Mouse (Mus musculus) lung, embryonic 16.5 days (tissue): ENCODE data around the gene Prkar2b. TPM values are rescaled to one million over a fixed set of nuclear protein-coding genes. Genes with fewer than 3 reads are reported as not detected.

Experiments used
- ATAC-seq: fragments of 200-750 bp; cut with Nextera tagmentation; 2 replicates; pipeline ENCODE4 v1.8.0; 2017; ENCODE audit warnings: low read depth, mild to moderate bottlenecking, moderate library complexity
- H3K27ac ChIP-seq: fragments of 300-500 bp; sonication (generic); 2 replicates; pipeline ENCODE4 v1.5.1; 2014; ENCODE audit warnings: mild to moderate bottlenecking, control low read depth, low read length
- H3K27me3 ChIP-seq: fragments of 300-500 bp; sonication (generic); 2 replicates; pipeline ENCODE4 v1.6.1; 2014; ENCODE audit warnings: low read depth, low read length, mixed read lengths; ENCODE audit not compliant: control insufficient read depth, insufficient read depth
- H3K36me3 ChIP-seq: fragments of 300-500 bp; sonication (generic); 2 replicates; pipeline ENCODE4 v1.6.1; 2014; ENCODE audit warnings: low read length; ENCODE audit not compliant: control insufficient read depth, insufficient read depth
- H3K4me1 ChIP-seq: fragments of 300-500 bp; sonication (generic); replicated peaks from 2 replicates; pipeline ENCODE4 v1.6.1; 2014; ENCODE audit warnings: low read length, mixed read lengths; ENCODE audit not compliant: control insufficient read depth, insufficient read depth
- H3K4me2 ChIP-seq: fragments of 300-500 bp; sonication (generic); 2 replicates; pipeline ENCODE4 v1.6.1; 2014; ENCODE audit warnings: low read depth, low read length, control low read depth
- H3K4me3 ChIP-seq: fragments of 300-500 bp; sonication (generic); 2 replicates; pipeline ENCODE4 v1.5.1; 2014; ENCODE audit warnings: mild to moderate bottlenecking, low read length, control low read depth
- H3K9ac ChIP-seq: fragments of 300-500 bp; sonication (generic); 2 replicates; pipeline ENCODE4 v1.6.1; 2014; ENCODE audit warnings: low read length, control low read depth
- H3K9me3 ChIP-seq: fragments of 300-500 bp; sonication (generic); 2 replicates; pipeline ENCODE4 v1.6.1; 2016; ENCODE audit warnings: low read length; ENCODE audit not compliant: control insufficient read depth
- WGBS: fragments of 180-500 bp; shearing (Covaris S2); extraction: QIAGEN DNeasy Blood & Tissue Kit; methylation state at CpG from one replicate; pipeline ENCODE4 v1.1.7; 2014; 5-methylcytosine and 5-hydroxymethylcytosine counted together
- polyA plus RNA-seq: library from polyadenylated mRNA; unstranded; fragments of >200 nt; fragmentation: Nextera tagmentation; extraction: Ambion mirVana; gene quantifications from 2 replicates; pipeline ENCODE4 v1.2.1, GENCODE M21; 2015

Prkar2b gene
- polyA plus RNA-seq, 1 experiment from 2014 or later: 18.3 TPM

GRCm38 (mm10) chr12:31989726-31990125 is 71.4 kb downstream of the Prkar2b start:
- H3K27me3 ChIP-seq: no peaks in the 10 kb centered on the region
- no peak overlapping the region for H3K4me2 ChIP-seq
- no peak overlapping the region for H3K9ac ChIP-seq
- H3K27ac ChIP-seq: no peak overlapping the region
- no peaks in the 10 kb centered on the region for H3K36me3 ChIP-seq
- ATAC-seq: no peak
- no peaks in the 10 kb centered on the region for H3K9me3 ChIP-seq
- H3K4me1 ChIP-seq: no peaks in the 10 kb centered on the region
- H3K4me3 ChIP-seq: no peak overlapping the region

- Histone ChIP-seq H3K4me1 (no peaks in the 10 kb centered on the region), H3K9me3 (no peaks in the 10 kb centered on the region), H3K27ac (no peak overlapping the region), H3K9ac (no peak overlapping the region), H3K27me3 (no peaks in the 10 kb centered on the region), H3K36me3 (no peaks in the 10 kb centered on the region), H3K4me2 (no peak overlapping the region), H3K4me3 (no peak overlapping the region)
- WGBS: 85% methylated on average over 2 of the region's 2 CpGs
- no peak for ATAC-seq
Observed at GRCm38 (mm10) chr12:31986463-31986862, 74.6 kb downstream of the Prkar2b start.

GRCm38 (mm10) chr12:31985738-31986137 is 75.4 kb downstream of the Prkar2b start:
- no peak for ATAC-seq
- H3K9me3 ChIP-seq: no peaks in the 10 kb centered on the region
- no peak overlapping the region for H3K27ac ChIP-seq
- H3K27me3 ChIP-seq: no peaks in the 10 kb centered on the region
- 91% methylated on average over 6 of the region's 6 CpGs for WGBS
- H3K4me1 ChIP-seq: no peaks in the 10 kb centered on the region
- H3K4me2 ChIP-seq: no peak overlapping the region
- no peak overlapping the region for H3K4me3 ChIP-seq
- H3K9ac ChIP-seq: no peak overlapping the region
- H3K36me3 ChIP-seq: no peaks in the 10 kb centered on the region

- Histone ChIP-seq H3K4me3 (no peak overlapping the region), H3K36me3 (no peaks in the 10 kb centered on the region), H3K9me3 (no peaks in the 10 kb centered on the region), H3K4me2 (no peak overlapping the region), H3K9ac (no peak overlapping the region), H3K4me1 (no peaks in the 10 kb centered on the region), H3K27me3 (no peaks in the 10 kb centered on the region), H3K27ac (no peak overlapping the region)
- no peak; the same call in 1 of the 2 replicates for ATAC-seq
- WGBS: 60% methylated on average over 12 of the region's 12 CpGs
Observed at GRCm38 (mm10) chr12:31984664-31985063, 76.4 kb downstream of the Prkar2b start.

- no peak for ATAC-seq
- H3K4me1 ChIP-seq: no peaks in the 10 kb centered on the region
- H3K4me2 ChIP-seq: no peak overlapping the region
- no peaks in the 10 kb centered on the region for H3K9me3 ChIP-seq
- H3K36me3 ChIP-seq: no peaks in the 10 kb centered on the region
- WGBS: 53% methylated on average over 2 of the region's 2 CpGs
- no peak overlapping the region for H3K27ac ChIP-seq
- no peaks in the 10 kb centered on the region for H3K27me3 ChIP-seq
- H3K9ac ChIP-seq: no peak overlapping the region
- H3K4me3 ChIP-seq: no peak overlapping the region
Observed at GRCm38 (mm10) chr12:31984206-31984605, 76.9 kb downstream of the Prkar2b start.

GRCm38 (mm10) chr12:31983769-31984168 is 77.3 kb downstream of the Prkar2b start:
- Histone ChIP-seq H3K27ac (no peak overlapping the region), H3K9me3 (no peaks in the 10 kb centered on the region), H3K4me2 (no peak overlapping the region), H3K4me3 (no peak overlapping the region), H3K4me1 (no peaks in the 10 kb centered on the region), H3K36me3 (no peaks in the 10 kb centered on the region), H3K27me3 (no peaks in the 10 kb centered on the region), H3K9ac (no peak overlapping the region)
- WGBS: 77% methylated on average over 6 of the region's 6 CpGs
- no peak for ATAC-seq

GRCm38 (mm10) chr12:31983238-31983637 is 77.9 kb downstream of the Prkar2b start:
- no peaks in the 10 kb centered on the region for H3K9me3 ChIP-seq

GRCm38 (mm10) chr12:31977613-31978195 is 83.4 kb downstream of the Prkar2b start:
- H3K4me3 ChIP-seq: no peak overlapping the region
- WGBS: 68% methylated on average over 12 of the region's 12 CpGs
- H3K9me3 ChIP-seq: no peaks in the 10 kb centered on the region
- H3K27ac ChIP-seq: no peak overlapping the region
- no peaks in the 10 kb centered on the region for H3K27me3 ChIP-seq
- H3K36me3 ChIP-seq: no peaks in the 10 kb centered on the region
- ATAC-seq: no peak
- no peaks in the 10 kb centered on the region for H3K4me1 ChIP-seq
- no peak overlapping the region for H3K9ac ChIP-seq
- H3K4me2 ChIP-seq: no peak overlapping the region

More at GRCm38 (mm10) chr12:31983238-31983637, 77.9 kb downstream of the Prkar2b start:
- Histone ChIP-seq H3K4me1 (no peaks in the 10 kb centered on the region), H3K27me3 (no peaks in the 10 kb centered on the region), H3K36me3 (no peaks in the 10 kb centered on the region), H3K9ac (no peak overlapping the region), H3K4me3 (no peak overlapping the region), H3K27ac (no peak overlapping the region), H3K4me2 (no peak overlapping the region)
- WGBS: 71% methylated on average over 7 of the region's 7 CpGs
- no peak for ATAC-seq

- Histone ChIP-seq H3K27ac (no peak overlapping the region), H3K9me3 (no peaks in the 10 kb centered on the region), H3K4me2 (no peak overlapping the region), H3K4me1 (no peaks in the 10 kb centered on the region), H3K27me3 (no peaks in the 10 kb centered on the region), H3K4me3 (no peak overlapping the region), H3K36me3 (no peaks in the 10 kb centered on the region), H3K9ac (no peak overlapping the region)
- WGBS: 48% methylated on average over 7 of the region's 7 CpGs
- no peak for ATAC-seq
Observed at GRCm38 (mm10) chr12:31976544-31976943, 84.6 kb downstream of the Prkar2b start.
